Mouse (Mus musculus): ENCODE results near the gene Clec3a.

- no peak for TF ChIP-seq CTCF (IDR thresholded peaks at IDR 0.05; ENCODE audit: borderline replicate concordance, insufficient read depth, low read length)
- no peak for TF ChIP-seq POLR2A (IDR thresholded peaks at IDR 0.05; ENCODE audit: low read depth, low read length)
Measured at GRCm38 (mm10) chr8:114399273-114399672, 18.6 kb upstream of the Clec3a start.

All from embryonic fibroblast, embryonic 13.5 days (primary cell).